Mouse (Mus musculus) mammary gland, adult 2 months (tissue): Measurements from ENCODE around the gene Bsn. TPM values are rescaled to one million over a fixed set of nuclear protein-coding genes. Genes with fewer than 3 reads are reported as not detected.

Experiments
- polyA plus RNA-seq: library from polyadenylated mRNA; depleted of rRNA; stranded (reverse); fragments of >200 nt; gene quantifications from 2 replicates; pipeline ENCODE4 v1.2.3, GENCODE M21; 2012; ENCODE audit warnings: low replicate concordance; rRNA removed

Gene Bsn
- 0.43 and 0.96 TPM in 2 replicates for polyA plus RNA-seq

GRCm38 (mm10) chr9:108189787-108190679 lies at the start of gene Bsn:
Gene Bsn, minus strand, starts transcription at chr9:108190384.

GRCm38 (mm10) chr9:108094184-108094941 lies 95.8 kb downstream of the Bsn start, which contains the start of gene Apeh:
Gene Apeh, minus strand, starts transcription at chr9:108094606.

GRCm38 (mm10) chr9:108082988-108083431 lies 107.2 kb downstream of the Bsn start, which contains the start of gene Rnf123:
Gene Rnf123, minus strand, starts transcription at chr9:108083346.

GRCm38 (mm10) chr9:108080168-108080567 lies 110.0 kb downstream of the Bsn start, which contains the start of gene Mst1:
Gene Mst1, plus strand, starts transcription at chr9:108080436.

GRCm38 (mm10) chr9:108052885-108053664 lies 137.1 kb downstream of the Bsn start, which contains the start of gene Amigo3:
Gene Amigo3, plus strand, starts transcription at chr9:108053159.

GRCm38 (mm10) chr9:108049016-108049455 lies 141.1 kb downstream of the Bsn start, which contains the start of gene Gmppb:
Gene Gmppb, plus strand, starts transcription at chr9:108049242.

Other genes with a start within 250 kb of the Bsn start
- gene Traip, start 240.2 kb downstream of the Bsn start, polyA plus RNA-seq: 0.79 and 1.3 TPM in 2 replicates
- gene Uba7, start 214.9 kb downstream of the Bsn start, polyA plus RNA-seq: 138 and 151 TPM in 2 replicates
- gene Gm20661, start 207.3 kb downstream of the Bsn start, polyA plus RNA-seq: 0.19 and 0.40 TPM in 2 replicates
- 31.5 and 37.3 TPM in 2 replicates for gene Inka1, start 204.5 kb downstream of the Bsn start, polyA plus RNA-seq
- gene Cdhr4, start 197.9 kb downstream of the Bsn start, polyA plus RNA-seq: 3.2 and 4.0 TPM in 2 replicates
- 2.6 and 3.1 TPM in 2 replicates for gene Gm20662, start 194.0 kb downstream of the Bsn start, polyA plus RNA-seq
- 98.0 and 170 TPM in 2 replicates for gene Ip6k1, start 187.9 kb downstream of the Bsn start, polyA plus RNA-seq
- gene Gmppb, start 141.1 kb downstream of the Bsn start, polyA plus RNA-seq: 14.5 and 16.3 TPM in 2 replicates
- 4.0 and 4.7 TPM in 2 replicates for gene Amigo3, start 137.2 kb downstream of the Bsn start, polyA plus RNA-seq
- gene Mst1, start 109.9 kb downstream of the Bsn start, polyA plus RNA-seq: 0.68 and 1.2 TPM in 2 replicates
- 126 and 148 TPM in 2 replicates for gene Rnf123, start 107.0 kb downstream of the Bsn start, polyA plus RNA-seq
- 115 and 155 TPM in 2 replicates for gene Apeh, start 95.8 kb downstream of the Bsn start, polyA plus RNA-seq
- gene Dag1, start 73.6 kb upstream of the Bsn start, polyA plus RNA-seq: 72.6 and 76.3 TPM in 2 replicates
- 14.5 and 29.8 TPM in 2 replicates for gene Nicn1, start 100.0 kb upstream of the Bsn start, polyA plus RNA-seq
- gene Amt, start 106.5 kb upstream of the Bsn start, polyA plus RNA-seq: 7.5 and 10.4 TPM in 2 replicates
- 125 and 183 TPM in 2 replicates for gene Rhoa, start 115.7 kb upstream of the Bsn start, polyA plus RNA-seq
- 43.9 and 96.1 TPM in 2 replicates for gene Tcta, start 115.8 kb upstream of the Bsn start, polyA plus RNA-seq
- 1,029 and 1,673 TPM in 2 replicates for gene Gpx1, start 148.5 kb upstream of the Bsn start, polyA plus RNA-seq
- gene Usp4, start 157.5 kb upstream of the Bsn start, polyA plus RNA-seq: 59.2 and 62.9 TPM in 2 replicates
- 0.34 and 0.48 TPM in 2 replicates for gene 1700102P08Rik, start 202.4 kb upstream of the Bsn start, polyA plus RNA-seq
- 0.03 TPM in 1 of 2 replicates, not detected in the other for gene Ccdc36, start 238.1 kb upstream of the Bsn start, polyA plus RNA-seq
- not detected in 2 replicates for gene BC048562, start 246.1 kb upstream of the Bsn start, polyA plus RNA-seq